In genomic region chr15:101418950-101419349, GRCm38 (mm10) we compare ENCODE assay signal across 35 mouse cellular contexts. TPM values are rescaled to one million over a fixed set of nuclear protein-coding genes. Genes with fewer than 3 reads are reported as not detected.
DNase-seq lines count a peak whose midpoint lies in the region; ATAC-seq lines count a peak whose summit lies in the region.
"Had no signal": no experiment of that assay in that cellular context is flagged by ENCODE, and none has a peak within 500 bp of the region (broad histone marks: within the 10 kb centered on the region; RNA-seq: fewer than 3 reads in every experiment).

No protein-coding gene starts in this region.

- no peak overlapping the region for H3K4me2 ChIP-seq in forebrain, embryonic 15.5 days (replicated peaks)
- no peak overlapping the region for H3K4me2 ChIP-seq in forebrain, embryonic 12.5 days
- H3K4me2 ChIP-seq: embryonic facial prominence, embryonic 13.5 days; heart, embryonic 12.5 days; hindbrain, embryonic 14.5 days; intestine, embryonic 15.5 days; limb, embryonic 15.5 days; lung, embryonic 14.5 days; midbrain, embryonic 13.5 days; neural tube, embryonic 12.5 days had no signal

- H3K27ac ChIP-seq in forebrain, embryonic 15.5 days (replicated peaks) = no peak overlapping the region
- H3K27ac ChIP-seq in forebrain, embryonic 12.5 days = no peak overlapping the region
- H3K27ac ChIP-seq: embryonic facial prominence, embryonic 13.5 days; hindbrain, embryonic 14.5 days; intestine, embryonic 15.5 days; limb, embryonic 15.5 days; liver, embryonic 14.5 days; midbrain, embryonic 13.5 days; neural tube, embryonic 12.5 days had no signal

- H3K9me3 ChIP-seq in forebrain, embryonic 15.5 days = no peaks in the 10 kb centered on the region
- H3K9me3 ChIP-seq in forebrain, embryonic 12.5 days = no peaks in the 10 kb centered on the region
- H3K9me3 ChIP-seq: embryonic facial prominence, embryonic 13.5 days; heart, embryonic 12.5 days; intestine, embryonic 15.5 days; limb, embryonic 15.5 days; megakaryocyte, embryonic 14.5 days; midbrain, embryonic 13.5 days; neural tube, embryonic 12.5 days had no signal

- H3K4me3 ChIP-seq in forebrain, embryonic 15.5 days = no peak overlapping the region
- H3K4me3 ChIP-seq in forebrain, embryonic 12.5 days (replicated peaks) = no peak overlapping the region
- H3K4me3 ChIP-seq: embryonic facial prominence, embryonic 13.5 days; heart, embryonic 12.5 days; intestine, embryonic 15.5 days; limb, embryonic 15.5 days; megakaryocyte, embryonic 14.5 days; midbrain, embryonic 13.5 days; neural tube, embryonic 12.5 days had no signal

- 0 out of 2 replicates have a peak, but pooled peaks have one; percentile 23 for ATAC-seq in forebrain, embryonic 15.5 days (replicated peaks)
- ATAC-seq in forebrain, embryonic 12.5 days (ENCODE audit: low FRiP score) = no peak
- ATAC-seq: activated CD4-positive, CD25-positive, alpha-beta regulatory T cell, adult 4 months; intestine, embryonic 15.5 days; midbrain, embryonic 13.5 days had no signal

- DNase-seq in layer of hippocampus, adult 18-20 months (ENCODE audit: low spot score in 2 of 2) = peak; percentile 13 to 26
- DNase-seq in layer of hippocampus, postnatal 36 days = no peak
- DNase-seq in 416B (ENCODE audit: low read depth) = peak; percentile 20
- peak; percentile 20 for DNase-seq in brain, adult 2 months (ENCODE audit: low read depth, low spot score)
- no peak for DNase-seq in testis, postnatal 14 days (ENCODE audit: low spot score)
- DNase-seq in spleen, adult 12 weeks (ENCODE audit: low spot score) = no peak
- DNase-seq: adrenal gland, adult 8-10 months; B cell, adult 2 months; cerebellum, adult 2 months; cerebellum, postnatal 25 days; heart, postnatal 36 days; kidney, adult 9 months; kidney, postnatal 14 days; lung, embryonic 14.5 days; right cerebral cortex, postnatal 14 days; thymus, postnatal 36 days had no signal

- H3K4me1 ChIP-seq in forebrain, embryonic 15.5 days = no peaks in the 10 kb centered on the region
- H3K4me1 ChIP-seq in forebrain, embryonic 12.5 days = no peaks in the 10 kb centered on the region
- H3K4me1 ChIP-seq: midbrain, embryonic 13.5 days; neural tube, embryonic 12.5 days had no signal

- no peaks in the 10 kb centered on the region for H3K36me3 ChIP-seq in forebrain, embryonic 15.5 days
- no peaks in the 10 kb centered on the region for H3K36me3 ChIP-seq in forebrain, embryonic 12.5 days (replicated peaks)
- H3K36me3 ChIP-seq: embryonic facial prominence, embryonic 13.5 days; heart, embryonic 12.5 days; intestine, embryonic 15.5 days; limb, embryonic 15.5 days; midbrain, embryonic 13.5 days; neural tube, embryonic 12.5 days had no signal

- no peak overlapping the region for H3K9ac ChIP-seq in forebrain, embryonic 15.5 days (replicated peaks)
- H3K9ac ChIP-seq in forebrain, embryonic 12.5 days = no peak overlapping the region
- H3K9ac ChIP-seq: embryonic facial prominence, embryonic 13.5 days; heart, embryonic 12.5 days; hindbrain, embryonic 14.5 days; intestine, embryonic 15.5 days; limb, embryonic 15.5 days; liver, embryonic 14.5 days; lung, embryonic 14.5 days; midbrain, embryonic 13.5 days; neural tube, embryonic 12.5 days had no signal

- H3K27me3 ChIP-seq in forebrain, embryonic 15.5 days = no peaks in the 10 kb centered on the region
- H3K27me3 ChIP-seq in forebrain, embryonic 12.5 days = 0 out of 2 replicates have a peak, but pooled peaks cover 3% of the 10 kb centered on the region
- H3K27me3 ChIP-seq: intestine, embryonic 15.5 days; midbrain, embryonic 13.5 days had no signal

- 81% methylated on average over 4 of the region's 4 CpGs for WGBS in forebrain, embryonic 15.5 days
- 92% methylated on average over 4 of the region's 4 CpGs for WGBS in forebrain, embryonic 12.5 days

RNA-seq across cellular contexts. Expression of gene Krt7, which starts 8.1 kb away (rescaled TPM):
- 0.26 and 0.46 TPM in 2 replicates for polyA plus RNA-seq in forebrain, embryonic 15.5 days (2015; fragmentation: Nextera tagmentation; extraction: Ambion mirVana)
- 3.9 and 6.4 TPM in 2 replicates for polyA plus RNA-seq in forebrain, embryonic 12.5 days (2016; fragmentation: Nextera tagmentation; extraction: Ambion mirVana)
- total RNA-seq in layer of hippocampus, adult 18-20 months (2021) = not detected
- not detected for total RNA-seq in layer of hippocampus, postnatal 36 days (2021)
- total RNA-seq: gastrocnemius, adult 8-10 months had no signal
- polyA plus RNA-seq: activated CD4-positive, CD25-positive, alpha-beta regulatory T cell, adult 4 months had no signal

RNA-seq across cellular contexts. Expression of gene Krt87, which starts 19.7 kb away (rescaled TPM):
- polyA plus RNA-seq in forebrain, embryonic 15.5 days (2015; fragmentation: Nextera tagmentation; extraction: Ambion mirVana) = 0.09 and 0.10 TPM in 2 replicates
- polyA plus RNA-seq in forebrain, embryonic 12.5 days (2016; fragmentation: Nextera tagmentation; extraction: Ambion mirVana) = 0.17 and 0.22 TPM in 2 replicates
- total RNA-seq in layer of hippocampus, adult 18-20 months (2021) = under 1 TPM; 0.18 to 0.40 TPM
- under 1 TPM; 0.48 to 0.77 TPM for total RNA-seq in layer of hippocampus, postnatal 36 days (2021)
- total RNA-seq: gastrocnemius, adult 8-10 months; granulocyte monocyte progenitor cell, adult 5-6 weeks; heart, postnatal 36 days; left cerebral cortex, postnatal 25 days; MEL had no signal
- polyA plus RNA-seq: heart, embryonic 12.5 days; liver, embryonic 14.5 days; spleen, adult 2 months; testis, adult 2 months had no signal

RNA-seq across cellular contexts. Expression of gene Krt88, which starts 28.6 kb away (rescaled TPM):
- not detected in 2 replicates for polyA plus RNA-seq in forebrain, embryonic 15.5 days (2015; fragmentation: Nextera tagmentation; extraction: Ambion mirVana)
- not detected in 2 replicates for polyA plus RNA-seq in forebrain, embryonic 12.5 days (2016; fragmentation: Nextera tagmentation; extraction: Ambion mirVana)
- not detected for total RNA-seq in layer of hippocampus, adult 18-20 months (2021)
- total RNA-seq in layer of hippocampus, postnatal 36 days (2021) = not detected
- total RNA-seq: adrenal gland, adult 8-10 months; gastrocnemius, adult 8-10 months; granulocyte monocyte progenitor cell, adult 5-6 weeks; heart, postnatal 36 days; layer of hippocampus, adult 8-10 months; left cerebral cortex, postnatal 25 days; MEL had no signal
- polyA plus RNA-seq: activated CD4-positive, CD25-positive, alpha-beta regulatory T cell, adult 4 months; cerebellum, adult 2 months; embryonic facial prominence, embryonic 13.5 days; heart, embryonic 12.5 days; hindbrain, embryonic 14.5 days; intestine, embryonic 15.5 days; limb, embryonic 15.5 days; liver, embryonic 14.5 days; lung, embryonic 14.5 days; midbrain, embryonic 13.5 days; neural tube, embryonic 12.5 days; spleen, adult 2 months had no signal

RNA-seq across cellular contexts. Expression of gene Krt81, which starts 44.6 kb away (rescaled TPM):
- not detected in 2 replicates for polyA plus RNA-seq in forebrain, embryonic 15.5 days (2015; fragmentation: Nextera tagmentation; extraction: Ambion mirVana)
- polyA plus RNA-seq in forebrain, embryonic 12.5 days (2016; fragmentation: Nextera tagmentation; extraction: Ambion mirVana) = not detected in 2 replicates
- total RNA-seq in layer of hippocampus, adult 18-20 months (2021) = not detected
- total RNA-seq in layer of hippocampus, postnatal 36 days (2021) = not detected
- total RNA-seq: adrenal gland, adult 8-10 months; gastrocnemius, adult 8-10 months; granulocyte monocyte progenitor cell, adult 5-6 weeks; heart, postnatal 36 days; layer of hippocampus, adult 8-10 months; left cerebral cortex, postnatal 25 days; MEL had no signal
- polyA plus RNA-seq: activated CD4-positive, CD25-positive, alpha-beta regulatory T cell, adult 4 months; cerebellum, adult 2 months; embryonic facial prominence, embryonic 13.5 days; heart, embryonic 12.5 days; hindbrain, embryonic 14.5 days; intestine, embryonic 15.5 days; liver, embryonic 14.5 days; lung, embryonic 14.5 days; midbrain, embryonic 13.5 days; neural tube, embryonic 12.5 days; spleen, adult 2 months; testis, adult 2 months had no signal

RNA-seq across cellular contexts. Expression of gene Krt80, which starts 49.0 kb away (rescaled TPM):
- polyA plus RNA-seq in forebrain, embryonic 15.5 days (2015; fragmentation: Nextera tagmentation; extraction: Ambion mirVana) = 0.08 TPM in 1 of 2 replicates, not detected in the other
- polyA plus RNA-seq in forebrain, embryonic 12.5 days (2016; fragmentation: Nextera tagmentation; extraction: Ambion mirVana) = not detected in 2 replicates
- under 1 TPM; 0.25 to 0.40 TPM for total RNA-seq in layer of hippocampus, adult 18-20 months (2021)
- under 1 TPM in 1 of 2 experiments, not detected in 1; 0.46 TPM for total RNA-seq in layer of hippocampus, postnatal 36 days (2021)
- total RNA-seq: MEL had no signal
- polyA plus RNA-seq: activated CD4-positive, CD25-positive, alpha-beta regulatory T cell, adult 4 months; neural tube, embryonic 12.5 days had no signal

Comparison
In these comparisons a context has a peak if more than half of its experiments do, and no peak if none do; other contexts are left out.
1. DNase-seq: peak in layer of hippocampus, adult 18-20 months (2 of 2), 416B (single experiment) and brain, adult 2 months (single experiment); none in layer of hippocampus, postnatal 36 days (0 of 2), testis, postnatal 14 days (single experiment) and spleen, adult 12 weeks (single experiment).